Mouse (Mus musculus) forebrain, embryonic 16.5 days (tissue): ENCODE data around the gene Mcu. TPM values are rescaled to one million over a fixed set of nuclear protein-coding genes. Genes with fewer than 3 reads are reported as not detected.

Experiments
- ATAC-seq: fragments of 200-750 bp; cut with Nextera tagmentation; 2 replicates; pipeline ENCODE4 v1.8.0; 2017; ENCODE audit warnings: mild to moderate bottlenecking, moderate library complexity
- H3K27ac ChIP-seq: fragments of 300-500 bp; sonication (generic); 2 replicates; pipeline ENCODE4 v1.5.1; 2014; ENCODE audit warnings: low read length, control low read depth
- H3K27me3 ChIP-seq: fragments of 300-500 bp; sonication (generic); replicated peaks from 2 replicates; pipeline ENCODE4 v1.6.1; 2014; ENCODE audit warnings: low read length; ENCODE audit not compliant: control insufficient read depth, insufficient read depth
- H3K36me3 ChIP-seq: fragments of 300-500 bp; sonication (generic); 2 replicates; pipeline ENCODE4 v1.6.1; 2014; ENCODE audit not compliant: control insufficient read depth, insufficient read depth
- H3K4me1 ChIP-seq: fragments of 300-500 bp; sonication (generic); replicated peaks from 2 replicates; pipeline ENCODE4 v1.6.1; 2014; ENCODE audit warnings: low read length; ENCODE audit not compliant: control insufficient read depth, insufficient read depth
- H3K4me2 ChIP-seq: fragments of 300-500 bp; sonication (generic); 2 replicates; pipeline ENCODE4 v1.6.1; 2014; ENCODE audit warnings: mild to moderate bottlenecking, low read length, control low read depth
- H3K4me3 ChIP-seq: fragments of 300-500 bp; sonication (generic); replicated peaks from 2 replicates; pipeline ENCODE4 v1.5.1; 2014; ENCODE audit warnings: mild to moderate bottlenecking, low read length, control low read depth
- H3K9ac ChIP-seq: fragments of 300-500 bp; sonication (generic); replicated peaks from 2 replicates; pipeline ENCODE4 v1.6.1; 2014; ENCODE audit warnings: low read depth, low read length, control low read depth
- H3K9me3 ChIP-seq: fragments of 300-500 bp; sonication (generic); 2 replicates; pipeline ENCODE4 v1.6.1; 2016; ENCODE audit warnings: low read length; ENCODE audit not compliant: control insufficient read depth
- WGBS: fragments of 180-500 bp; shearing (Covaris S2); extraction: QIAGEN DNeasy Blood & Tissue Kit; methylation state at CpG from one replicate; pipeline ENCODE4 v1.1.7; 2014; 5-methylcytosine and 5-hydroxymethylcytosine counted together
- polyA plus RNA-seq: library from polyadenylated mRNA; unstranded; fragments of >200 nt; fragmentation: Nextera tagmentation; extraction: Ambion mirVana; gene quantifications from 2 replicates; pipeline ENCODE4 v1.2.1, GENCODE M21; 2015

Gene Mcu
- polyA plus RNA-seq, 1 experiment from 2014 or later, result 27.3 TPM

DNA sequence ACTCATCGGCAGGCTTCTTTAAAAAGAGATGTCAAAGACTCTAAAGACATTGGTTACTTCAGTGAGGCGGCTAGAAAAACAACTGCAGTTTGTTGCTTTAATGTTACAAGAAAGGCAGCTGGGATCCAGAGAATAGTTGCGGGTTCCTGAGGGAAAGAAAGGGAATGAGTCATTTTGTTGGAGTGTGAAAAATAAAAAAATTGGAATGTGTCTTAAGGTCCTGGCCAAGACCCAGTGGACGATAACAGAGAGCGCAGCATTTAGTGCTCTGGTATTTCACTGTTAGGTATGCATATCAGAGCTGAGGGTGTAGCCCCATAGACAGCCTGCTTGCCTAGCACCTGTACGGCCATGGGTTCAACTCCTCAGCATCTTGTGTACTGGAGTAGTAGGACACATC, 22.1 kb upstream of the Mcu start:
- no peak overlapping the region for H3K4me2 ChIP-seq
- no peak overlapping the region for H3K27ac ChIP-seq
- no peaks in the 10 kb centered on the region for H3K27me3 ChIP-seq
- 77% methylated on average over 6 of the region's 6 CpGs for WGBS
- H3K9ac ChIP-seq, result no peak overlapping the region
- no peaks in the 10 kb centered on the region for H3K36me3 ChIP-seq
- no peak for ATAC-seq
- H3K9me3 ChIP-seq, result no peaks in the 10 kb centered on the region
- H3K4me3 ChIP-seq, result no peak overlapping the region
- no peaks in the 10 kb centered on the region for H3K4me1 ChIP-seq

DNA sequence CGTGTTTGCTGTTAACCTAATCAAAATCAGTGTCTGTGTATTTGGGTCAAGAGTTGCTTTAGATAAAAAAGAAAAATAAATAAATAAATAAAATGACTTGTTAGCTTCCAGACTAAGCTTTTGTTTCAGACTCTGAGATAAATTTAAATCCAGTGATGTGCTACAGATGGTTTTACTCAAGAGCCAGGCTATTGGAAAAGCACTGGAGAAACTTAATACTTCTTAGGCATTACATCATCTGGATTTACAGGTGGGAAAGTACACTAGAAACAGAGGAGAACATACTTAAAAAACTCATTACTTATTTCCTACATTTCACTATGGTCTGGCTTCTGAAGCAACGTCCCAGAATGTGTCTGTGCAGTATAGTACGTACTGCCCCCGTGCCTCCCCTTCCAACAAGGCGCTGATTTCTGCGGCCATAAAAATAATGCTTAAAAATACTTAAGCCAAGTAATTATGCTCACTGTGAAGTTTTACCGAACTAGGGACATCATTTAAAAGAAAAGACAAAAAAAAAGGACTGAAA, 21.2 kb upstream of the Mcu start:
- H3K4me3 ChIP-seq, result no peak overlapping the region
- no peaks in the 10 kb centered on the region for H3K4me1 ChIP-seq
- WGBS, result 88% methylated on average over 7 of the region's 7 CpGs
- ATAC-seq, result no peak
- H3K4me2 ChIP-seq, result no peak overlapping the region
- H3K9ac ChIP-seq, result no peak overlapping the region
- no peak overlapping the region for H3K27ac ChIP-seq
- H3K36me3 ChIP-seq, result no peaks in the 10 kb centered on the region
- no peaks in the 10 kb centered on the region for H3K9me3 ChIP-seq
- H3K27me3 ChIP-seq, result no peaks in the 10 kb centered on the region

DNA sequence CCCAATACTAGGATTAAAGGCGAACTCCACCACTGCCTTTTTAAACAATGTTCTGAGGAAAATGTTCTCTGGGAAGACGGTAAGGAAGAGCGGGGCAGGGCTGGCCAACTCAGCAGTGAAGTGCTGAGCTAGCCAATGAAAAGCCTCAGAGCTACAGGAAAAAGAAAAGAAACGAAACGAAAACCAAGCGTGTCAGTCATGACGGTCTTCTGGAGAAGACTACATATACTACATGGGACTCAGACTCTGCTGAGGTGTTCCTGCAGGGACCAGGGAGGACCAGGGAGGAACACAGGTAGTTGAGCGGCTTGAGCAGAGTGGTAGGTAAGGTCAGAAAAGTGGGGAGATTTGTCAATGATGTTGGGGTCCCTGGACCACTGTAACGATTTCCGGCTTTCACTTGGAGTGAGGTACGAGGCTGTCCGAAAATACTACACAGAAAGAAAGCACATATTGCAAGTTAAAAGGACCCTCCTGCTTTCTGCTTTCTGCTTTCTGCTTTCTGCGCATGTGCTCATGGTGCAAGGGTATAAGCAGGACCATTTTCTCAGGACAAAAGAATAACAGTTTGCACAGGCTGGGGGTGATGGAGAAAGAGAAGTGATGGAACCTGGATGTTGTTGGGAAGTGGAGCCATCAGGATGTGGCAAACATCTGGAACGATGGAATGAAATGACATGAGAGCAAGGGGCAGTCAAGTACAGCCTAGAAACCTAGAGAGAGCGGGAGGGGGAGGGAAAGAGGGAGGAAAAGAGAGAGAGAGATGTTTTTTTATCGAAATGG, 20.4 kb upstream of the Mcu start:
- H3K36me3 ChIP-seq, result no peaks in the 10 kb centered on the region
- H3K4me3 ChIP-seq, result no peak overlapping the region
- no peak overlapping the region for H3K4me2 ChIP-seq
- no peak overlapping the region for H3K27ac ChIP-seq
- H3K9ac ChIP-seq, result no peak overlapping the region
- H3K9me3 ChIP-seq, result no peaks in the 10 kb centered on the region
- ATAC-seq, result no peak
- H3K4me1 ChIP-seq, result no peaks in the 10 kb centered on the region
- H3K27me3 ChIP-seq, result no peaks in the 10 kb centered on the region
- 85% methylated on average over 16 of the region's 16 CpGs for WGBS

DNA sequence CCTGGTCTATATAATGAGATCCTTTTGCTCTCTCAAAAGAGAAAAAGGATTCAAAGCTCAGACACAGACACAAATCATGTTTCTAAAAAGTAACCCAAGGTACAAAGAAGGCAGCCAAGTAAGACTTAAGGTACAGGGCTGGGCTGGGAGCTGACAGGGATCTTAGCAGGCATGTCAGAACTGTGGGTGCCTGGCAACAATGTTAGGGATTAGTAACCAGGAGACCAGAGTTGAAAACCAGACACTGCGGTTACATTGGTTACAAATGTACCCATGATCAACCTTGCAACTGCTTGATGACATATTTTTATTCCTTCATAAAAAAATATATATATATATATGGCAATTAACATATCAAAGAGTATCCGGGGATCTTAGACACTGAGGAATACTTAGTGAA, 19.6 kb upstream of the Mcu start:
- no peak overlapping the region for H3K4me2 ChIP-seq
- no peak overlapping the region for H3K9ac ChIP-seq
- WGBS, result 66% methylated on average over 2 of the region's 2 CpGs
- no peak overlapping the region for H3K27ac ChIP-seq
- no peaks in the 10 kb centered on the region for H3K9me3 ChIP-seq
- no peaks in the 10 kb centered on the region for H3K36me3 ChIP-seq
- ATAC-seq, result no peak
- H3K4me3 ChIP-seq, result no peak overlapping the region
- H3K4me1 ChIP-seq, result no peaks in the 10 kb centered on the region
- no peaks in the 10 kb centered on the region for H3K27me3 ChIP-seq

DNA sequence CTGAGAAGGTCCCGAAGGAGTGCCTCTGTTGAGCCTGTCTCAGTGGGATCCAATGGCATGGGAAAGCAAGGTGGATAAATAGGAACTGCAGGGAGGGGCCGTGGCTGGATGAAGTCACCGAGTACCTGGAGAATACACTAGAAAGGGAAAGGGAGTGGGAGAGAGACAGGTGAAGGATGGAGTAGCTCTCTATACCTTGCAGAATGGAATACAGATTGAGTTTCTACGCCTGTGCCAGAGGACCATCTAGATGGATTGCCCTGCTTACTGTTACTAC, 13.0 kb upstream of the Mcu start:
- Histone ChIP-seq H3K4me3 (no peak overlapping the region), H3K4me1 (peaks cover 3% of the 10 kb centered on the region), H3K9ac (no peak overlapping the region), H3K27ac (no peak overlapping the region), H3K9me3 (no peaks in the 10 kb centered on the region), H3K36me3 (no peaks in the 10 kb centered on the region), H3K27me3 (no peaks in the 10 kb centered on the region), H3K4me2 (no peak overlapping the region)
- ATAC-seq, result no peak
- WGBS, result 79% methylated on average over 4 of the region's 4 CpGs

DNA sequence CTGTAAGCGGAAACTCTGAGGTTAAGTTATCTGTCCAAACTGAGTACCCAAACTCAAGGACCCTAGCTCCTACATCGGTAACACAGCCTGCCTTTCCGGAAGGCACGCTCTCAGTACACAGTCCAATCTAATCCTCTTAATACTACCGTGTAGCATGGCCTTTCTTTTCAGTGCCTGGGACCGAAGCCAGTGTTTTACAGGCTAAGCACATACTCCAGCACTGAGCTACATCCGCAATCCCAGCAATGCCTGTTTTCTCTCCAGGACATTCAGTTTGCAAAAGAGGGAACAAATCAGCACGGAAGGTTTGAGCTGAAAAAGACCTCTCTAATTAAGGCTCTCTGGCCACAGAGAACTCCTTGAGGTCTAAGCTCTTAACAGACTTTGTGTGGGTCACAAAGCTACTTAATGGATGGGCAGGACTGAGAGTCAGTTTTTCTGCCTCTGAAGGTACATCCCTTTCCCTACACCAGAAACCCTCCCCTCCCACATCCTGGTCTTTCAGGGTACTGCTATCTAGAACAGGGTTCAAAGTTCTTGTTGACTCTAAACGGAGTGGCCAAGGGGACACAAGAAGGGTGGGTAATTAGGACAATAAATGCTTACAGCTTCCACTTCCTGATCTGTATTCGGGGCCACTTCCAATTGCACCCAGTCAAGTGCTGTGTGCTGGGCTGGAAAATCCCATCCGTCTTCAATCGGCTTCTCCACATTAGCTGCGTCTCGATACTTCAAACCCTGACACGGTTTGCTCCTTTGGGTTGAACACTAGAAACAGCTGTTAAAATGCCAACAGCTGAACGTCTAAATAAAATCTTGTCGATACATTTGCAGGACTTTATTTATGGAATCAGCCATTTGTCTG, 12.4 kb upstream of the Mcu start:
- 33% methylated on average over 17 of the region's 17 CpGs for WGBS
- no peaks in the 10 kb centered on the region for H3K27me3 ChIP-seq
- H3K27ac ChIP-seq, result no peak overlapping the region
- no peak overlapping the region for H3K4me2 ChIP-seq
- no peak overlapping the region for H3K4me3 ChIP-seq
- no peaks in the 10 kb centered on the region for H3K36me3 ChIP-seq
- H3K9me3 ChIP-seq, result no peaks in the 10 kb centered on the region
- peaks cover 3% of the 10 kb centered on the region for H3K4me1 ChIP-seq
- peak; percentile 86 for ATAC-seq
- H3K9ac ChIP-seq, result no peak overlapping the region

DNA sequence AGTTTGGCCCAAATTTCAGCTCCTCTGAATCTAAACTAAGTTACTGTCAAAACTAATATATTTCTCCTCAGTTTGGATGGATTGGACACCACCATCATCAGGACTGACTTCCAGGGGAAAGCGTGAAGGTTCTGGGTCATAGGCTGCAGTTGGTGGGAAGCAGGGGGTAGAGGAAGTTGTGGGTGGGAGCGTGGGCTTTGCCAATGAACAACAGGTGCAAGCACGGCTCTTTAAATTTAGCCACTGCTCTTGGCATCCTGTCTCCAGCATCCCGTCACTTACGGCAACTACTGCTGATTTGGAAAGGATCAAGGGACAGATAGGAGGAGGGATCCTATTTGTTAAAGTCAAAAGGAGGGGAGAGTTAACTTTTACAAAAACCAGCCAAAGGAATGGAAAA, 7.0 kb upstream of the Mcu start:
- Histone ChIP-seq H3K36me3 (no peaks in the 10 kb centered on the region), H3K27me3 (no peaks in the 10 kb centered on the region), H3K4me1 (no peaks in the 10 kb centered on the region), H3K9me3 (no peaks in the 10 kb centered on the region), H3K9ac (no peak overlapping the region), H3K4me2 (no peak overlapping the region), H3K27ac (no peak overlapping the region), H3K4me3 (no peak overlapping the region)
- 66% methylated on average over 5 of the region's 5 CpGs for WGBS
- no peak for ATAC-seq

DNA sequence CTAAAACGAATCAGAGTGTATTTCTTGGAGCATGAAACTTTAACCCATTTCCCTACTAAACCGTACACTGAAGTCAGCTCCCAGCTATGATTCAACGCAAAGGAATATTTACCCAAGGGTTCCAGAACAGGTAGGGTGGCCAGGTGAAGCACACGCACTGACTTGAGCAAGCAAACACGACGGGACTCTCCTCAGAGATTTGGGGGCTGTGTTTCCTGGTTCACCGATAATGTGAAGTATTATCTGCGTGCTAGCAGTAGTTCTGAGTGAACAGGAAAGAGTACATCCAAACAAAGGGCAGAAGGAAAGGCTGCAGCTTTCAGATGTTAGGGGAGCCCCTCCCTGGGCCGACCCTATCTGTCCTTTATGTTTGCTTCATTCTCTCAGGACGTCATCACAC, 4.9 kb upstream of the Mcu start:
- 77% methylated on average over 10 of the region's 10 CpGs for WGBS
- H3K36me3 ChIP-seq, result no peaks in the 10 kb centered on the region
- ATAC-seq, result no peak

DNA sequence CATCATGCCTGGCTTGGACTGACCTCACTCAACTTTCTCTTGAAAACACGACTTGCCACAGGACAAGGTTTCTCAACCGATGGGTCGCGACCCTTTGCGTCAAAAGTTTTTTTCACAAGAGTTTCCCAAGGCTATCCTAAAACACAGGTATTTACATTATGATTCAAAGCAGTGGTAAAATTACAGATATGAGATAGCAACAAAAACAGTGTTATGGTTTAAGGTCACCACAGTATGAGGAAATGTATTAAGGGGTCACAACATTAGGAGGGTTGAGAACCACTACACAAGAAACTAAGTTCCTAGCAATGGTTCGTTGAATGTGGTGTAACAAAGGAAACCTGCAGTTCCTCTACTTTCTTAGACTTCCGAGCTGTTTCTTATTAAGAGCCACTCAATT, 1.3 kb upstream of the Mcu start:
- Histone ChIP-seq H3K4me2 (no peak overlapping the region), H3K9me3 (no peaks in the 10 kb centered on the region), H3K36me3 (no peaks in the 10 kb centered on the region), H3K27ac (no peak overlapping the region), H3K4me1 (peaks cover 21% of the 10 kb centered on the region), H3K27me3 (no peaks in the 10 kb centered on the region), H3K9ac (no peak overlapping the region), H3K4me3 (no peak overlapping the region)
- ATAC-seq, result no peak
- WGBS, result 95% methylated on average over 7 of the region's 7 CpGs

More for the DNA sequence above, 4.9 kb upstream of the Mcu start:
- Histone ChIP-seq H3K9ac (no peak overlapping the region), H3K4me2 (no peak overlapping the region), H3K4me3 (no peak overlapping the region), H3K4me1 (peaks cover 4% of the 10 kb centered on the region), H3K27me3 (no peaks in the 10 kb centered on the region), H3K27ac (no peak overlapping the region), H3K9me3 (no peaks in the 10 kb centered on the region)
